Mouse (Mus musculus) adrenal gland, adult 2 months (tissue): ENCODE measurements around the gene Unc5c. TPM values are rescaled to one million over a fixed set of nuclear protein-coding genes. Genes with fewer than 3 reads are reported as not detected.

Source experiments
- DNase-seq: peaks from one replicate; pipeline ENCODE4 v3.0.0; 2021
- polyA plus RNA-seq: library from polyadenylated mRNA; depleted of rRNA; stranded (reverse); fragments of >200 nt; gene quantifications from 2 replicates; pipeline ENCODE4 v1.2.3, GENCODE M21; 2012
- total RNA-seq, 2 experiments: library from RNA; stranded (reverse); gene quantifications; 2 replicates each; pipeline ENCODE4 v1.2.3; 2021

Unc5c gene
- total and polyA plus RNA-seq, 3 experiments, result 0.51 to 5.1 (median 4.9) TPM

GRCm38 (mm10) chr3:141814776-141815175 is 349.8 kb downstream of the Unc5c start:
- no peak for DNase-seq

- DNase-seq, result no peak
Measured at GRCm38 (mm10) chr3:141818615-141819312, 353.7 kb downstream of the Unc5c start.

GRCm38 (mm10) chr3:141819331-141819941 is 354.4 kb downstream of the Unc5c start:
- peak; percentile 49 for DNase-seq

GRCm38 (mm10) chr3:141828301-141828700 is 363.3 kb downstream of the Unc5c start:
- no peak for DNase-seq

GRCm38 (mm10) chr3:141831135-141831534 is 366.1 kb downstream of the Unc5c start:
- DNase-seq, result peak; percentile 44

- DNase-seq, result no peak
Measured at GRCm38 (mm10) chr3:141838864-141839263, 373.8 kb downstream of the Unc5c start.

GRCm38 (mm10) chr3:141849206-141849605 is 384.2 kb downstream of the Unc5c start:
- DNase-seq, result no peak

- DNase-seq, result no peak
Measured at GRCm38 (mm10) chr3:141850141-141850540, 385.1 kb downstream of the Unc5c start.

GRCm38 (mm10) chr3:141854339-141854738 is 389.3 kb downstream of the Unc5c start:
- peak; percentile 37 for DNase-seq

- DNase-seq, result no peak
Measured at GRCm38 (mm10) chr3:141857123-141857522, 392.1 kb downstream of the Unc5c start.

GRCm38 (mm10) chr3:141862816-141863461 is 397.9 kb downstream of the Unc5c start:
- DNase-seq, result peak; percentile 57

GRCm38 (mm10) chr3:141871805-141872204 is 406.8 kb downstream of the Unc5c start:
- no peak for DNase-seq

- DNase-seq, result no peak
Measured at GRCm38 (mm10) chr3:141872337-141873042, 407.5 kb downstream of the Unc5c start.

GRCm38 (mm10) chr3:141882496-141882895 is 417.5 kb downstream of the Unc5c start:
- DNase-seq, result peak; percentile 64

GRCm38 (mm10) chr3:141884190-141884589 is 419.2 kb downstream of the Unc5c start:
- DNase-seq, result no peak
